Mouse (Mus musculus): ENCODE data around the gene Sfrp5. TPM values are rescaled to one million over a fixed set of nuclear protein-coding genes. Genes with fewer than 3 reads are reported as not detected.

The Sfrp5 gene
- polyA plus RNA-seq (2015; fragmentation: Nextera tagmentation; extraction: Ambion mirVana) = 0.21 and 0.98 TPM in 2 replicates

GRCm38 (mm10) chr19:42201696-42202381, at the start of gene Sfrp5:
TSS of gene Sfrp5 (minus strand) at chr19:42202252.
- Histone ChIP-seq H3K36me3 (no peaks in the 10 kb centered on the region), H3K4me2 (0 out of 2 replicates have a peak within 1 kb of the TSS, but pooled peaks have one; percentile 8), H3K9me3 (replicated peaks) (no peaks in the 10 kb centered on the region), H3K4me3 (replicated peaks) (0 out of 2 replicates have a peak within 1 kb of the TSS, but pooled peaks have one; percentile 12), H3K9ac (no peak within 1 kb of the TSS), H3K27ac (no peak within 1 kb of the TSS), H3K4me1 (replicated peaks) (peaks cover 3% of the 10 kb centered on the region), H3K27me3 (peaks cover 73% of the 10 kb centered on the region)
- DNase-seq = no peak
- WGBS (ENCODE audit: insufficient replicate concordance) = 4% methylated on average over 60 of the region's 60 CpGs
- ATAC-seq (ENCODE audit: low read depth) = no peak

DNA sequence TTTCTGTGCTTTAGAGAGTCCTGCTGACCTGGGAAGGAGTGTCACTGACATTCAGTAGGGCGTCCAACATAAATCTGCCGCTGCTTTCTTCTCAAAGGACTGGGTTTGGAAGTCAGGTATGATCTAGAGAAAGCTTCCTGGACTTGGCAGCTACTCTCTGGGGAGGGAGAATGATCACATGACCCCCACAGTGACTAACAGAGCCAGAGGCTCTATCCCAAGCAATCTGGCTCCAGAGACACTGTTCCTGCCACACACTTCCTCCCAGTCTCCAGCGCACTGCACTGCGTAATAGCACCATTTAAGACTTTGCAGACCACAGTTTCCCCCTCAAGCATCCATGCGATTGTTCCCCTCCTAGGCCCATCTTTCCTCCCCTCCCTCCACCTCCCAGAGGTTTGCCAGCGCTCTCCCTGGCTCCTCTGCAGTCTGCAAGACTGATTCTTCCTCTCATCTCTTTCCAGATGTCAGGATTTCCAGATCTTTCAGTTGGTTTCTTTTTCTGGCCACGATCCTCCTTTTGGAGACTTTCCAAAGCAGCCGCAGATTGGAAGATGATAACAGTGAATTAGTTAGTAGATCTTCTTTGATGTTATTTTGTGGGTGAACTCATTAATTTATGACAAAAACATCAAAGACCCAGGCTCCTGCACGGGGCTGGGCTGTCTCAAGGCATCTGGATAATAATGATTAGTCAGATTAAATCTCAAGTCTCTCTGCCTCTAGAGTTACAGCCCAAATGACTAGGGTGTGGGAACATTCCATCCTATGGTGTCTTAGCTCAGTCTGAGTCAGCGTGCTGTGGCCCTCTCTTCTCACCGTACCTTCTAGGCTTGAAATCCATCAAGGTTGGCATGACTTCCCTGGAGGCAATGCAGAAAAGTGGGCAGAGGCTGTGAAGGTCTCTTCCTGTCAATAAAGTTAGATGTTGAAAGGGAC, 48.2 kb upstream of the Sfrp5 start:
- Histone ChIP-seq H3K4me1 (replicated peaks) (no peaks in the 10 kb centered on the region; the same call in 1 of the 2 replicates), H3K27ac (no peak overlapping the region), H3K27me3 (peaks cover 25% of the 10 kb centered on the region), H3K9me3 (replicated peaks) (no peaks in the 10 kb centered on the region), H3K36me3 (no peaks in the 10 kb centered on the region), H3K4me2 (no peak overlapping the region), H3K4me3 (replicated peaks) (no peak overlapping the region), H3K9ac (no peak overlapping the region)
- DNase-seq (no peak), ATAC-seq (ENCODE audit: low read depth) (no peak)
- 47% methylated on average over 11 of the region's 11 CpGs for WGBS (ENCODE audit: insufficient replicate concordance)

DNA sequence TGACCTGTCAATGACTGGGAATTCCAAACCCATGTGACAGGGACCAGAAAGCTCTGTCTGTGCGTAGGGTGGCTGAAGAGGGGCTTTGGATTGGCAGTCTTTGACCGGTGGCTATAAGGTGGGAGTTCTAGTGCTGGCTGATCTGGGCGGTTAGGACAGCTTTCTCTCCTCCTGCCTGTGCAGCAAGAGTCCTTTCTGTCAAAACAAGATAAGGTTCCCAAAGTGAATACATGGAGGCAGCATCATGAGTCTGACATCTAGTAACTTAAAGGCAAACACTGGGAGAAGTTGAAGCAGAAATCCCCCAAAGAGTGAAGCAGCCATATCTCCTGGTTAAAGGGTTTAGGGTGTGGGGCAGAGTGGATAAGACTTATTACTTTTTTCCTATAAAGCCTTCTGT, 45.5 kb upstream of the Sfrp5 start, which contains the start of gene Golga7b:
TSS of gene Golga7b (plus strand) at position 56 of the 400 bp plus-strand sequence.
- Histone ChIP-seq H3K27ac (no peak within 1 kb of the TSS), H3K4me2 (no peak within 1 kb of the TSS), H3K27me3 (peaks cover 4% of the 10 kb centered on the region; the same call in 1 of the 2 replicates), H3K9me3 (replicated peaks) (no peaks in the 10 kb centered on the region), H3K4me3 (replicated peaks) (no peak within 1 kb of the TSS), H3K9ac (no peak within 1 kb of the TSS), H3K36me3 (no peaks in the 10 kb centered on the region), H3K4me1 (replicated peaks) (no peaks in the 10 kb centered on the region)
- DNase-seq = no peak
- no peak for ATAC-seq (ENCODE audit: low read depth)
- 49% methylated on average over 3 of the region's 3 CpGs for WGBS (ENCODE audit: insufficient replicate concordance)

GRCm38 (mm10) chr19:42246626-42247025, 44.6 kb upstream of the Sfrp5 start:
- H3K27me3 ChIP-seq = peaks cover 4% of the 10 kb centered on the region; the same call in 1 of the 2 replicates
- ATAC-seq (ENCODE audit: low read depth) (no peak), DNase-seq (no peak)
- H3K27ac ChIP-seq = no peak overlapping the region
- H3K4me2 ChIP-seq = no peak overlapping the region
- H3K9ac ChIP-seq = no peak overlapping the region
- no peaks in the 10 kb centered on the region for H3K9me3 ChIP-seq (replicated peaks)
- no peaks in the 10 kb centered on the region for H3K36me3 ChIP-seq
- no peak overlapping the region for H3K4me3 ChIP-seq (replicated peaks)
- H3K4me1 ChIP-seq (replicated peaks) = no peaks in the 10 kb centered on the region
- WGBS (ENCODE audit: insufficient replicate concordance) = 37% methylated on average over 5 of the region's 5 CpGs

DNA sequence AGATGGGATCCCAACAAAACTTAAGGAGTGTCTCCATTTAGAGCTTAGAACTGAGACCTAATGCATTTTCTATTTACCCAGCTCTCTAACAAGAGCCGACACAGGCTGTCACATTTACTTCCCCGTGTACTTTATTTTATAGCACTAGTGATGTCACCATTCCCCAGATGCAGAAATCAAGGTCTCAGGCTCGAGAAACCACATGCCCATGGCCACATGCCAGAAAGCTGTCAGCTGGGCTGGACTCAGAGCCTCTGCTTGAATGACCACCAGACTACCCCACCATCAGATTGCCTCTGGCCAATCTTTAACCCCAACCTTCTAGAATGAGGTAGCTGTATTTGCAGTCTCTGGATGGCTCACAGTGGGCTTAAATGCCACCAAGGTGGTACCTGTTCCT, 41.3 kb upstream of the Sfrp5 start:
- Histone ChIP-seq H3K27me3 (peaks cover 4% of the 10 kb centered on the region; the same call in 1 of the 2 replicates), H3K9me3 (replicated peaks) (no peaks in the 10 kb centered on the region), H3K27ac (no peak overlapping the region), H3K4me3 (replicated peaks) (no peak overlapping the region), H3K4me1 (replicated peaks) (no peaks in the 10 kb centered on the region), H3K4me2 (no peak overlapping the region), H3K36me3 (no peaks in the 10 kb centered on the region), H3K9ac (no peak overlapping the region)
- no peak for DNase-seq
- ATAC-seq (ENCODE audit: low read depth) = no peak
- 38% methylated on average over 3 of the region's 3 CpGs for WGBS (ENCODE audit: insufficient replicate concordance)

DNA sequence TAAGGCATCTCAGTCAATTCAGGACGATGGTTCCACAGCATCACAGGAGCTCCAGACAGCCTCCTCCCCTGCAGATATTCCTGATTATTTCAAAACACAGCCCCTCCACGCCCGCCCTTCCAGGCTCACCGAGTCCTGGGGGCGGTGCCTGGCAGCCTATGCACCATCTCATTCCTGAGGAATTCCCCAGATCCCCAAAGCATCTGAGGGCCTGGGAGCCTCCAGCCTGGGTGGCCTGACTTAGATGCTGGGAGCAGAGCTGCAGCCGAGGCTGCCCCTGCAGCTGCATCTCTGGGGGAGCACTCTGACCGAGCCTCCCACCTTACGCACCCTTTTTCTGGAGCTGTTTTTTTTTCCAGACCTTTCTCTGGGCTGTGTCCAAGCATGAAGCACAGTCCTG, 38.8 kb upstream of the Sfrp5 start:
- DNase-seq (no peak), ATAC-seq (ENCODE audit: low read depth) (no peak)
- Histone ChIP-seq H3K27ac (no peak overlapping the region), H3K4me2 (no peak overlapping the region), H3K36me3 (no peaks in the 10 kb centered on the region), H3K9ac (no peak overlapping the region), H3K4me1 (replicated peaks) (no peaks in the 10 kb centered on the region), H3K9me3 (replicated peaks) (no peaks in the 10 kb centered on the region), H3K4me3 (replicated peaks) (no peak overlapping the region), H3K27me3 (no peaks in the 10 kb centered on the region)
- WGBS (ENCODE audit: insufficient replicate concordance) = 59% methylated on average over 8 of the region's 8 CpGs

DNA sequence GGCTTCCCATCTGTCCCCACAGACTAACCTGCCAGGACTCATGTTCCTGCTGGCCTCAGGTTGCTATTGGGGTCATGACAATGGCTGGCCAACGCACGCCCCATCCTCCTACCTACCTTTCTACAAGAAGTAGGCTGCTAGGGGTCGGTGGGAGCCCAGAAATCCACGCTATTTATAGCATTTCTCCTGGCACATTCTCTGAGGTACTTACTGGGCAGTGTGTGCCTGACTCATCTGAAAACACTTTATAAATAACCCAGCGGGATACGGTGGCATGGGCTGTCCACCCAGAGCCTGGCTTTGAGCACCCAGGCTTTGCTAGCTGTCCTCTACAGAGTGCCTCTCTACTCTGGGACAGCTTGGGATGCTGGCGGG, 36.3 kb upstream of the Sfrp5 start:
- Histone ChIP-seq H3K4me2 (no peak overlapping the region), H3K4me1 (replicated peaks) (no peaks in the 10 kb centered on the region), H3K9me3 (replicated peaks) (no peaks in the 10 kb centered on the region), H3K4me3 (replicated peaks) (no peak overlapping the region), H3K27ac (no peak overlapping the region), H3K9ac (no peak overlapping the region), H3K36me3 (no peaks in the 10 kb centered on the region), H3K27me3 (no peaks in the 10 kb centered on the region)
- 48% methylated on average over 7 of the region's 7 CpGs for WGBS (ENCODE audit: insufficient replicate concordance)
- ATAC-seq (ENCODE audit: low read depth) = no peak
- no peak for DNase-seq

DNA sequence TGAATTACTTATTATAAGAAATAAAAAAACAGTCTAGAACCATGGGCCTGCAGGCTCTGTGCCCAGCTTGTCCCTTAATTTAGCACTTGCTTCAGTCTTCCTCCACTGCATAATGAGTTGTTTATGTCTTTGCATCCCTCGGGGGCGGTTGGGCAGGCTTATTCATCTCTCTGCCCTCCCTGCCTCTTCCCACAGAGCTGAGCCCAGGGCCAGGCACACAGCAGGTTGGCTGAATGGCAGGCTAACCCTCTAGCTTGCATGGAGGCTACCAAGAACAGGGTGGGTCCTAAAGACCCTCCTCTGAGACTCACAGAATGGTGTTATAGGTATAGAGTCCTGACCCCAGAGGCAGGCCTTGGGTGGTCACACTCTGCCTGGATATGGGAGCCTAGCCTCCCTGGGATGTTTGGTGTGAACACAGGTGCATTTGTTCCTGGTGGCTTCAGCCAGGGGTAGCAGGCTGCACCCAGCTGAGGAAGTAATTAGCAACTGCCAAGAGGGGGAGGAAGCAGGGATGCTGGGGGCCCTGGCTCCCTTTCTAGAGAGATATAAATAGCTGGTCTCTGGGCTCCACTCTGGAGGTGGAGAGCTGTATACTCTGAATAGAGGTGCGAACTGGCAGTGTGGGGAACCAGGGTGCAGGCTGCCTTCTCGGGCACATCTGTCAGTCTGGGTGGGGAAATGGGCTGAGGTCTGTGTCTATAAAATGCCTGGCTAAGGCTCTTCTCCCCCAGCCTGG, 35.7 kb upstream of the Sfrp5 start:
- H3K4me2 ChIP-seq = no peak overlapping the region
- H3K4me3 ChIP-seq (replicated peaks) = no peak overlapping the region
- no peaks in the 10 kb centered on the region for H3K36me3 ChIP-seq
- H3K27ac ChIP-seq = no peak overlapping the region
- no peaks in the 10 kb centered on the region for H3K9me3 ChIP-seq (replicated peaks)
- ATAC-seq (ENCODE audit: low read depth) (no peak), DNase-seq (no peak)
- no peaks in the 10 kb centered on the region for H3K4me1 ChIP-seq (replicated peaks)
- H3K27me3 ChIP-seq = no peaks in the 10 kb centered on the region
- WGBS (ENCODE audit: insufficient replicate concordance) = 22% methylated on average over 4 of the region's 4 CpGs
- no peak overlapping the region for H3K9ac ChIP-seq

GRCm38 (mm10) chr19:42230986-42231385, 28.9 kb upstream of the Sfrp5 start:
- 83% methylated on average over 13 of the region's 13 CpGs for WGBS (ENCODE audit: insufficient replicate concordance)
- Histone ChIP-seq H3K4me2 (no peak overlapping the region), H3K36me3 (no peaks in the 10 kb centered on the region), H3K9me3 (replicated peaks) (no peaks in the 10 kb centered on the region), H3K4me1 (replicated peaks) (peaks cover 22% of the 10 kb centered on the region), H3K4me3 (replicated peaks) (no peak overlapping the region), H3K27me3 (0 out of 2 replicates have a peak, but pooled peaks cover 3% of the 10 kb centered on the region), H3K9ac (no peak overlapping the region), H3K27ac (no peak overlapping the region)
- no peak for DNase-seq
- no peak for ATAC-seq (ENCODE audit: low read depth)

DNA sequence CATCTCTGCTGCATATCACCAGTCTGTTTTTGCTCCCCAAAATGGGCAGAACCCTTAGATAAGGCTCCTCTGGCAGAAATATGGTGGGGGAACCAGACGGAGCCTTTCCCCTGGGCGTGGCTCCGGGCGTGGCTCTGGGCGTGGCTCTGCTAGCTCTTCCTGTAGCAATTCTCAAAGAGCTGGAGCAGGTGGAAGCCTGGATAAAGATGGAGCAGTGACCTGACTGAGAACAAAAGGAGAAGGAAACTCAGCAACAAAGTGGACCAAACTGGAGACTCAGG, 28.2 kb upstream of the Sfrp5 start:
- Histone ChIP-seq H3K4me3 (replicated peaks) (peak overlapping the region; percentile 25), H3K9me3 (replicated peaks) (no peaks in the 10 kb centered on the region), H3K4me2 (peak overlapping the region; percentile 53), H3K27ac (no peak overlapping the region), H3K27me3 (0 out of 2 replicates have a peak, but pooled peaks cover 7% of the 10 kb centered on the region), H3K9ac (no peak overlapping the region), H3K36me3 (no peaks in the 10 kb centered on the region), H3K4me1 (replicated peaks) (peaks cover 22% of the 10 kb centered on the region)
- WGBS (ENCODE audit: insufficient replicate concordance) = 17% methylated on average over 5 of the region's 5 CpGs
- peak; percentile 56 for DNase-seq
- peak; percentile 79 for ATAC-seq (ENCODE audit: low read depth)
